Mouse (Mus musculus): Measurements from ENCODE around the gene Hdac9. TPM values are rescaled to one million over a fixed set of nuclear protein-coding genes. Genes with fewer than 3 reads are reported as not detected.
A peak's percentile ranks its signal among the peaks of the same experiment; 100 is the strongest.

Gene Hdac9
- polyA plus RNA-seq, 1 experiment from 2014 or later = 12.7 TPM

- Histone ChIP-seq H3K4me1 (replicated peaks; ENCODE audit: control insufficient read depth, insufficient read depth, low read length) (no peaks in the 10 kb centered on the region), H3K27me3 (ENCODE audit: control insufficient read depth, insufficient read depth, low read length) (no peaks in the 10 kb centered on the region), H3K4me3 (ENCODE audit: low read depth, low read length) (no peak overlapping the region), H3K36me3 (ENCODE audit: control insufficient read depth, insufficient read depth, low read length) (no peaks in the 10 kb centered on the region), H3K4me2 (replicated peaks; ENCODE audit: low read depth, low read length) (no peak overlapping the region), H3K9me3 (ENCODE audit: control insufficient read depth, low read length) (no peaks in the 10 kb centered on the region), H3K9ac (ENCODE audit: low read depth, low read length) (no peak overlapping the region), H3K27ac (ENCODE audit: low read depth, low read length) (no peak overlapping the region)
- no peak for DNase-seq (ENCODE audit: low spot score)
- WGBS = 83% methylated on average over 3 of the region's 3 CpGs
- ATAC-seq (ENCODE audit: low FRiP score) = no peak
These were observed 509.8 kb downstream of the Hdac9 start for GRCm38 (mm10) chr12:34407143-34407542.

GRCm38 (mm10) chr12:34402065-34402464 is 514.8 kb downstream of the Hdac9 start:
- no peak for DNase-seq (ENCODE audit: low spot score)
- Histone ChIP-seq H3K4me3 (ENCODE audit: low read depth, low read length) (no peak overlapping the region), H3K9me3 (ENCODE audit: control insufficient read depth, low read length) (no peaks in the 10 kb centered on the region), H3K4me2 (replicated peaks; ENCODE audit: low read depth, low read length) (no peak overlapping the region), H3K9ac (ENCODE audit: low read depth, low read length) (no peak overlapping the region), H3K27me3 (ENCODE audit: control insufficient read depth, insufficient read depth, low read length) (no peaks in the 10 kb centered on the region), H3K27ac (ENCODE audit: low read depth, low read length) (no peak overlapping the region), H3K36me3 (ENCODE audit: control insufficient read depth, insufficient read depth, low read length) (no peaks in the 10 kb centered on the region), H3K4me1 (replicated peaks; ENCODE audit: control insufficient read depth, insufficient read depth, low read length) (no peaks in the 10 kb centered on the region)
- ATAC-seq (ENCODE audit: low FRiP score) = no peak
- WGBS = 94% methylated on average over 7 of the region's 7 CpGs

- WGBS = 89% methylated on average over 10 of the region's 10 CpGs
These were observed 518.3 kb downstream of the Hdac9 start for GRCm38 (mm10) chr12:34398611-34399010.

GRCm38 (mm10) chr12:34394342-34394741 is 522.6 kb downstream of the Hdac9 start:
- H3K27me3 ChIP-seq (ENCODE audit: control insufficient read depth, insufficient read depth, low read length) = no peaks in the 10 kb centered on the region
- WGBS = 77% methylated on average over 3 of the region's 3 CpGs
- H3K4me2 ChIP-seq (replicated peaks; ENCODE audit: low read depth, low read length) = no peak overlapping the region
- no peaks in the 10 kb centered on the region for H3K9me3 ChIP-seq (ENCODE audit: control insufficient read depth, low read length)
- H3K4me1 ChIP-seq (replicated peaks; ENCODE audit: control insufficient read depth, insufficient read depth, low read length) = no peaks in the 10 kb centered on the region
- no peak overlapping the region for H3K27ac ChIP-seq (ENCODE audit: low read depth, low read length)
- no peaks in the 10 kb centered on the region for H3K36me3 ChIP-seq (ENCODE audit: control insufficient read depth, insufficient read depth, low read length)
- H3K4me3 ChIP-seq (ENCODE audit: low read depth, low read length) = no peak overlapping the region
- no peak overlapping the region for H3K9ac ChIP-seq (ENCODE audit: low read depth, low read length)
- no peak for ATAC-seq (ENCODE audit: low FRiP score)
- no peak for DNase-seq (ENCODE audit: low spot score)

More at GRCm38 (mm10) chr12:34398611-34399010, 518.3 kb downstream of the Hdac9 start:
- no peak for ATAC-seq (ENCODE audit: low FRiP score)
- H3K27me3 ChIP-seq (ENCODE audit: control insufficient read depth, insufficient read depth, low read length) = no peaks in the 10 kb centered on the region
- no peaks in the 10 kb centered on the region for H3K9me3 ChIP-seq (ENCODE audit: control insufficient read depth, low read length)
- H3K4me1 ChIP-seq (replicated peaks; ENCODE audit: control insufficient read depth, insufficient read depth, low read length) = no peaks in the 10 kb centered on the region
- H3K9ac ChIP-seq (ENCODE audit: low read depth, low read length) = no peak overlapping the region
- no peaks in the 10 kb centered on the region for H3K36me3 ChIP-seq (ENCODE audit: control insufficient read depth, insufficient read depth, low read length)
- no peak overlapping the region for H3K4me3 ChIP-seq (ENCODE audit: low read depth, low read length)
- no peak overlapping the region for H3K4me2 ChIP-seq (replicated peaks; ENCODE audit: low read depth, low read length)
- no peak for DNase-seq (ENCODE audit: low spot score)
- H3K27ac ChIP-seq (ENCODE audit: low read depth, low read length) = no peak overlapping the region

- no peaks in the 10 kb centered on the region for H3K27me3 ChIP-seq (ENCODE audit: control insufficient read depth, insufficient read depth, low read length)
- no peak overlapping the region for H3K4me2 ChIP-seq (replicated peaks; ENCODE audit: low read depth, low read length)
- DNase-seq (ENCODE audit: low spot score) = no peak
- no peak for ATAC-seq (ENCODE audit: low FRiP score)
- no peak overlapping the region for H3K4me3 ChIP-seq (ENCODE audit: low read depth, low read length)
- no peak overlapping the region for H3K27ac ChIP-seq (ENCODE audit: low read depth, low read length)
- no peaks in the 10 kb centered on the region for H3K9me3 ChIP-seq (ENCODE audit: control insufficient read depth, low read length)
- H3K4me1 ChIP-seq (replicated peaks; ENCODE audit: control insufficient read depth, insufficient read depth, low read length) = no peaks in the 10 kb centered on the region
- no peak overlapping the region for H3K9ac ChIP-seq (ENCODE audit: low read depth, low read length)
- H3K36me3 ChIP-seq (ENCODE audit: control insufficient read depth, insufficient read depth, low read length) = no peaks in the 10 kb centered on the region
- 57% methylated on average over 1 of the region's 1 CpGs for WGBS
These were observed 537.2 kb downstream of the Hdac9 start for GRCm38 (mm10) chr12:34379681-34380080.

- Histone ChIP-seq H3K27ac (ENCODE audit: low read depth, low read length) (no peak overlapping the region), H3K4me1 (replicated peaks; ENCODE audit: control insufficient read depth, insufficient read depth, low read length) (no peaks in the 10 kb centered on the region), H3K4me2 (replicated peaks; ENCODE audit: low read depth, low read length) (no peak overlapping the region), H3K27me3 (ENCODE audit: control insufficient read depth, insufficient read depth, low read length) (no peaks in the 10 kb centered on the region), H3K9ac (ENCODE audit: low read depth, low read length) (no peak overlapping the region), H3K9me3 (ENCODE audit: control insufficient read depth, low read length) (no peaks in the 10 kb centered on the region), H3K4me3 (ENCODE audit: low read depth, low read length) (no peak overlapping the region), H3K36me3 (ENCODE audit: control insufficient read depth, insufficient read depth, low read length) (no peaks in the 10 kb centered on the region)
- no peak for ATAC-seq (ENCODE audit: low FRiP score)
- WGBS = 84% methylated on average over 4 of the region's 4 CpGs
- DNase-seq (ENCODE audit: low spot score) = no peak
These were observed 538.3 kb downstream of the Hdac9 start for GRCm38 (mm10) chr12:34378637-34379036.

GRCm38 (mm10) chr12:34351906-34352305 is 565.0 kb downstream of the Hdac9 start:
- WGBS = 4% methylated on average over 6 of the region's 6 CpGs
- H3K27me3 ChIP-seq (ENCODE audit: control insufficient read depth, insufficient read depth, low read length) = no peaks in the 10 kb centered on the region
- H3K9ac ChIP-seq (ENCODE audit: low read depth, low read length) = no peak overlapping the region
- no peak for DNase-seq (ENCODE audit: low spot score)
- H3K9me3 ChIP-seq (ENCODE audit: control insufficient read depth, low read length) = no peaks in the 10 kb centered on the region
- ATAC-seq (ENCODE audit: low FRiP score) = no peak
- no peak overlapping the region for H3K4me3 ChIP-seq (ENCODE audit: low read depth, low read length)
- H3K36me3 ChIP-seq (ENCODE audit: control insufficient read depth, insufficient read depth, low read length) = no peaks in the 10 kb centered on the region
- H3K4me2 ChIP-seq (replicated peaks; ENCODE audit: low read depth, low read length) = no peak overlapping the region
- no peak overlapping the region for H3K27ac ChIP-seq (ENCODE audit: low read depth, low read length)
- no peaks in the 10 kb centered on the region for H3K4me1 ChIP-seq (replicated peaks; ENCODE audit: control insufficient read depth, insufficient read depth, low read length)

GRCm38 (mm10) chr12:34347529-34347928 is 569.4 kb downstream of the Hdac9 start:
- no peak overlapping the region for H3K4me2 ChIP-seq (replicated peaks; ENCODE audit: low read depth, low read length)
- no peak overlapping the region for H3K9ac ChIP-seq (ENCODE audit: low read depth, low read length)
- H3K4me3 ChIP-seq (ENCODE audit: low read depth, low read length) = no peak overlapping the region
- no peaks in the 10 kb centered on the region for H3K9me3 ChIP-seq (ENCODE audit: control insufficient read depth, low read length)
- no peaks in the 10 kb centered on the region for H3K27me3 ChIP-seq (ENCODE audit: control insufficient read depth, insufficient read depth, low read length)
- 55% methylated on average over 2 of the region's 2 CpGs for WGBS
- ATAC-seq (ENCODE audit: low FRiP score) (peak; percentile 43; the same call in 1 of the 2 replicates), DNase-seq (ENCODE audit: low spot score) (no peak)
- no peaks in the 10 kb centered on the region for H3K4me1 ChIP-seq (replicated peaks; ENCODE audit: control insufficient read depth, insufficient read depth, low read length)
- H3K36me3 ChIP-seq (ENCODE audit: control insufficient read depth, insufficient read depth, low read length) = no peaks in the 10 kb centered on the region
- H3K27ac ChIP-seq (ENCODE audit: low read depth, low read length) = no peak overlapping the region

GRCm38 (mm10) chr12:34342761-34343160 is 574.1 kb downstream of the Hdac9 start:
- Histone ChIP-seq H3K4me1 (replicated peaks; ENCODE audit: control insufficient read depth, insufficient read depth, low read length) (no peaks in the 10 kb centered on the region), H3K27ac (ENCODE audit: low read depth, low read length) (no peak overlapping the region), H3K36me3 (ENCODE audit: control insufficient read depth, insufficient read depth, low read length) (no peaks in the 10 kb centered on the region), H3K4me2 (replicated peaks; ENCODE audit: low read depth, low read length) (no peak overlapping the region), H3K4me3 (ENCODE audit: low read depth, low read length) (no peak overlapping the region), H3K27me3 (ENCODE audit: control insufficient read depth, insufficient read depth, low read length) (no peaks in the 10 kb centered on the region), H3K9me3 (ENCODE audit: control insufficient read depth, low read length) (no peaks in the 10 kb centered on the region), H3K9ac (ENCODE audit: low read depth, low read length) (no peak overlapping the region)
- 64% methylated on average over 2 of the region's 2 CpGs for WGBS
- ATAC-seq (ENCODE audit: low FRiP score) (no peak), DNase-seq (ENCODE audit: low spot score) (no peak)

Data from hindbrain, embryonic 11.5 days (tissue).